Mouse (Mus musculus) A20 (cell line): ENCODE measurements around the gene Hsh2d.

ENCODE experiments used
- DNase-seq: peaks from one replicate; pipeline ENCODE4 v3.0.0-alpha.2; 2011; ENCODE audit warnings: low read depth, low spot score

Hsh2d gene

DNA sequence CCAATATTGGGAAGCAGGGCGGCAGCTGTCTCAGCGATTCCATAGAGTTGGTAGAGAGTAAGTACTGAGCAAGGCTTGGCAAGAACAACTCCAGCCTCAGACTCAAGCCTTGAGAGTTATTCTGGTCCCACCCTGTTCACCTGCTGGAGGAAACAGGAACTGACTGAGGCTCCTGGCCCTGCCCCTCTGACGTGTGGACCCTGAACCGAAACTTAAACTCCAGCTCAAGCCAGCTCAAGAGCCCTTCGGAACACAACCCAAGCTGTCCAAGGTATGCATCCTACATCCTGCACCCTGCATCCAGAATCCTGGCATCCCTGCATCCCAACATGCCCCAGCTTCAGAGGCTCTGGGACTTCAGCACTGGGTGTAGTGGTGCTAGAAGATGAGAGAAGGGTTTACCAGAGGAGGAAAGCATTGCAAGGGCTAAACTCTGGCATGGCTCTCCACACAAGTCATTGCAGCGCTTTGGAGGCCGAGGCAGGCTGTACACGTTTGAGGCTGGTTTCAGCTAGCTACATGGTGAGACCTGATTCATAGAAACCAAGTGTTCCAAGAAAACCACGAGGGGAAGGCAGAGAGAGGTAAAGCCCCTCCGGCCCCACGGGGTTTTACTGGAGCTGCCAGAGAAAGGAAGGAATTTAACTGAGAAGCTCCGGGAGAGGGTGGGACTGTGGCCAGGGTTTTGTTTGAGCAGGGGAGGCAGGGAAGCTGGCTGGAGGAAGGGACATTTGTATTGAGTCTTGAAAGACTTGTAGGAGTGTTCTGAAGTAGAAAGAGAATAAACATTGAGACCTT lies at the start of gene Hsh2d:
Hsh2d (plus strand) TSS at position 222 of the 798 bp plus-strand sequence.
- DNase-seq: peak; percentile 91

GRCm38 (mm10) chr8:72143256-72143824 lies 46.1 kb upstream of the Hsh2d start:
- DNase-seq: no peak

DNA sequence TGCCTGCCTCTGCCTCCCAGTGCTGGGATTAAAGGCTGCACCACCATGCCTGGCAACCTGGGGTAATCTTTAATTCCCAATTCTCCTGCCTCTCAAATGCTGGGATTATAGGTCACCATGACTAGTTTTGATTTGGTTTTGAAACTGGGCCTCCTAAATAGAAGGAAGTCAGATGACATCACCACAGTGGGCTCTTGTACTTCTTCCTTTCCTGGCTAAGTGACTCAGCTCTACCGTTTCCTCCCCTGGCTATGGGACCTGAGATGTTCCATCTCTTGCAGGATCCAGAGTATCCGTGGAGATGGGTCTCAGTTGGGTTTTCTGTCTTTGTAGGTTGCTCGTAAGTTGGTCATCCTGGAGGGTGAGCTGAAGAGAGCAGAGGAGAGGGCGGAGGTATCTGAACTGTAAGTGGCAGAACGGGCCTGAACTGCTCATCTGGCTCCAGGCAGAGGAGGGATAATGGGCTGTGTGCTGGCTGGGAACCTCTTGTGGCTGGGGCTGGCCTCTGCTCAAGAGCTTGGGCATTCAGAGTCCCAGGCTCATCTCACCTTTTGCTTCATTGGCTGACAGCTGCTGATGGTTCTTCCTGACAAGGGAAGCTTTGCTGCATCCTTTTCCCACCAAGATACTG lies 45.0 kb upstream of the Hsh2d start:
- no peak for DNase-seq

- DNase-seq: no peak
Measured at GRCm38 (mm10) chr8:72145511-72145910, 43.9 kb upstream of the Hsh2d start.

- no peak for DNase-seq
Measured at GRCm38 (mm10) chr8:72146056-72146455, 43.4 kb upstream of the Hsh2d start.

GRCm38 (mm10) chr8:72146556-72146955 lies 42.9 kb upstream of the Hsh2d start:
- no peak for DNase-seq

- DNase-seq: no peak
Measured at GRCm38 (mm10) chr8:72147266-72147665, 42.2 kb upstream of the Hsh2d start.

DNA sequence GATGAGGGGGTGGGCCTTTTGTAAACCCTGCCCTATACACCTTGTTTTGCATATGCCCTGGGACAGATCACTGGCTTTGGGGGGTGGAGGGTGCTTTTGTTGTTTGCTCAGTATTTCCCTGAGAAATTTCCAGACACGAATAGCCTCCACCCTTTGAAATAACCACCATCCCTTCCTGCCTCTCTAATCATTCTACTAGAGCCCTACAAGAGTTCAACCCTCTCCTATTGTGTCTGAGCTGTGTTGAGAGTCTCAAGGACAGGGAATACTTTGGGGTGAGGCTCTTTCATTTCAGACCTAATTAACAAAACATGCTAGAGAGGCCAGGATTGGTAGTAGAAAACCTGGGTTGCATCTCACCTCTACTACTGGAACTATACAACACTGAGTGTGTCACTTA lies 40.4 kb upstream of the Hsh2d start:
- no peak for DNase-seq

GRCm38 (mm10) chr8:72151418-72152078 lies 37.9 kb upstream of the Hsh2d start:
- DNase-seq: no peak

GRCm38 (mm10) chr8:72153382-72153781 lies 36.1 kb upstream of the Hsh2d start:
- DNase-seq: no peak

DNA sequence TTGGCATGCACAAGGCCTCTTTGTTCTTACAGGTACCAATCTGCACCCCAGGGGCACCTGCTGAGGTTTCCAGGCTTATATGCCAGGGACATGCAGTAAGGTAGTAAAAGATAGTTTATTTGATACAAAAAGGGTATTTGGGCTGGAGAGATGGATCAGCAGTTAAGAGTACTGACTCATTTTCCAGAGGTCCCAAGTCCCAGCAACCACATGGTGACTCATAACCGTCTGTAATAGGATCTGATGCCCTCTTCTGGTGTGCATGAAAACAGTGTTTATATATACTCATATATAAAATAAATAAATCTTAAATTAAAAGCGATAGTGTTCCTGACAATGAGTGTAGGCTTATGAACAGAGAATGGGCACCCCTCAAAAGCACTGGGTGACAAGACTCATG lies 31.3 kb upstream of the Hsh2d start:
- DNase-seq: no peak

- no peak for DNase-seq
Measured at GRCm38 (mm10) chr8:72158726-72159125, 30.7 kb upstream of the Hsh2d start.

DNA sequence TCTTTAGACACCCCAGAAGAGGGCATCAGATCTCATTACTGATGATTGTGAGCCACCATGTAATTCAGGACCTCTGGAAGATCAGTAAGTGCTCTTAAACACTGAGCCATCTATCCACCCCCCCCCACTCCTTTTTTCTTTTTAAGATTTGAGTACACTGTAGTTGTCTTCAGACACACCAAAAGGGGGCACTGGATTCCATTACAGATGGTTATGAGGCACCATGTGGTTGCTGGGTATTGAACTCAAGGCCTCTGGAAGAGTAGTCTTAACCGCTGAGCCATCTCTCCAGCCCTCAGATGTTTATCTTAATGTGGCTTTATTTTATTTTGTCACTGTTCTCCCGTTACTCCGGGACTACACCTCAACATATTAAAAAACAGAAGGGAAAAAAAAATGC lies 29.4 kb upstream of the Hsh2d start:
- DNase-seq: peak; percentile 68

DNA sequence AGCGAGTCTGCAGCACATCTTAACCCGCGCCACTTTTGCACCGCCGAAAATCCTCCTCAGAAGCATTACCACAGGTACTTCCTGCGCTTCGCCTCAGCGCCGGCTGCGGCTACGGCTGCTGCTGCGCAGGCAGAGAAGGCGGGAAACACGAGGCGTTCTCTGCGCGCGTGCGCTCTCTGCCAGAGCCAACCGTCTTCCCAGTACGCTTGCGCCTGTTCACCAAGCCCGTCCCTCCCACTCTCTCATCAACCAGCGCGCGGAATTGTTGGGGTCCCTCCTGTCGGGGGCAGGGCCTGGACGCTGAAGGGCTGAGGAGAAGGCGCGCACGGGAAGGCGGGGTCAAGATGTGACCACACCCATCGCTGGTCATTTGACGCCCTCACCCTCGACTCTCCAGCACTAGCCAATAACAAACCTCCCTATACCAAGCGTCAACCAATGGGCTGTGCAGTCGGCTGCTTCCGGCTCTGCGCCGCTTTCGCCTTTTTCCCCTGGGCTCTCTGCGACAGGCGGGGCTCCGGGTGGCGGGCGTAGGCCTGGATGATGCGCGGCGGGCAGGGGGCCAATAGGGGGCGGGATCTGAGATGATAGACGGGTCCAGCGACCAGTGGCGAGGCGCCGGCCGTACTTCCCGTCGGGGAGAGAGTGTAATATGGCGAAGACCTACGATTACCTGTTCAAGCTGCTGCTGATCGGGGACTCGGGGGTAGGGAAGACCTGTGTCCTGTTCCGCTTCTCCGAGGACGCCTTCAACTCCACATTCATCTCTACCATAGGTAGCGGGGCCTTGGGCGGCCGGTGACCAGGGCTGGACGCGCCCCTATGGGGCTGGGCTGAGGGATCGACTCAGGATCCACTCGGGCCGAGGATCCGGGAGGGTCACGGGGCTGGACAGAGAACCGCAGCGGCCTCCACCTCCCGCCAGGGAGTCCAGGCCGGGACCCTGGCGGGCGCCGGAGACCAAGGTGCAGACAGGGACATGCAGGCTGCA lies 28.4 kb upstream of the Hsh2d start, which contains the start of gene Rab8a:
Rab8a (plus strand) TSS at position 494 of the 991 bp plus-strand sequence.
- DNase-seq: peak; percentile 100

GRCm38 (mm10) chr8:72162821-72163220 lies 26.6 kb upstream of the Hsh2d start:
- DNase-seq: no peak

DNA sequence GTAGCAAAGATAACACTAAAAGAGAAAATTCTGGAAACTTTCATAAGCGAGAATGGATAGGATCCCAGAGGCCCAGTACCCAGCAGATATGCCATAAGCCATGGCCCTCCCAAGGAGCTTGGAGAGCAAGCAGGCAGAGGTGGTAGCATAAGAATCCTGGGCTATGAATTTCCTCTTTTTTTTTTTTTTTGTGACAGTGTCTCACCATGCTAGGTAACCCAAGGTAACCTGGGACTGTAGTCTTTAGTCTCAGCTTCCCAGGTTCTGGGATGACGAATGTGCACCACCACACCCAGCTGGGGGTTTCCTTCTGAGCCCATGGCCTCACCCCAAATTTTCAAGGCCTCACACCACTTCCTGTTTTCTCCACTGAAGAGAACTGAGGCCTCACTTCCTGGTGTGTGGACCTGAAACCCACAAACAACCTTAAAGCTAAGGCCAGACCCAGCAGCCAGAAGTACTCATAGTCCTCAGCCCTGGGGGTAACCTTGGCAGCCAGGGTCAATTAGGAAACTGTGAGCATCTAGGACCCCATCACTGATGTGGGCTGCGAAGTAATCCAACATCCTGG lies 20.3 kb upstream of the Hsh2d start:
- DNase-seq: peak; percentile 85

DNA sequence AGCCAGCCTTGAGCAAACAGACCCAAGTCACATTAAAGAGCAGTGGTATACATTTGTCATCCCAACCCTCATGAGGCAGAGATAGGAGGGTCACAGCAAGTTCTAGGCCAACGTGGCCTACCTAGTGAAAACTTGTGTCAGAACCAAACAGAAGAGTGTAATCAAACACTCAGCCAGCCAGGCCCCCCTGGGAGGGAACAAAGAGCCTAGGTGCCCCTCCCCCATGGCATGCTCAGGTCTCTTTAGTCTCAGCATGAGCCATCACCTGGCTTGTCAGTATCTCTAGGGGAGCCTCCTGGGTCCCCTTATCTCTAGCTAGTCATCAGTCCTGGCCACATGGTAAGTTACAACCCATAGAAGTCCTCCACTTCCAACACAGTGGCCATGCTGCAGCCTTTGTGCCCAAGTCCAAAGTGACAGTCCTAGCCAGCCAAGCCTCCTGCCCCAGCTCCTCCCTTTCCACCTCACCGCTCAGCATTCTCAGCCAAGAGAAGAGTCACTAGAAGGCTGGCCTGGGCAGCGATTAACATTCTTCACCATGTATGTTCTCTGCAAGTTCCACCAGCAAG lies 19.7 kb upstream of the Hsh2d start:
- DNase-seq: no peak

GRCm38 (mm10) chr8:72177346-72177925 lies 12.0 kb upstream of the Hsh2d start:
- DNase-seq: peak; percentile 61

GRCm38 (mm10) chr8:72183554-72184202 lies 5.8 kb upstream of the Hsh2d start:
- DNase-seq: peak; percentile 77
